Mouse (Mus musculus) gastrocnemius, postnatal 25 days (tissue): ENCODE measurements at regions not wholly inside any gene's neighbourhood (a gene's known extent, or its start where the extent isn't known, plus 50 kb on each side); places are given as distances from the start of the nearest gene placed in this dataset.

Experiments used
- DNase-seq: peaks from one replicate; pipeline ENCODE4 v3.0.0; 2022

GRCm38 (mm10) chr2:73041475-73041874 is 55.0 kb upstream of the Gm11084 start:
- DNase-seq: no peak

GRCm38 (mm10) chr2:73040031-73040430 is 53.5 kb upstream of the Gm11084 start:
- no peak for DNase-seq

GRCm38 (mm10) chr2:73039300-73039699 is 52.8 kb upstream of the Gm11084 start:
- DNase-seq: no peak

- peak; percentile 45 for DNase-seq
These were observed 51.8 kb upstream of the Gm11084 start for GRCm38 (mm10) chr2:73038290-73038732.

- no peak for DNase-seq
These were observed 50.9 kb upstream of the Gm11084 start for GRCm38 (mm10) chr2:73037266-73038046.
